Mouse (Mus musculus) forebrain, embryonic 11.5 days (tissue): ENCODE results near the gene Fbxo22. TPM values are rescaled to one million over a fixed set of nuclear protein-coding genes. Genes with fewer than 3 reads are reported as not detected.

Experiments used
- ATAC-seq: fragments of 200-750 bp; cut with Nextera tagmentation; replicated peaks from 2 replicates; pipeline ENCODE4 v1.8.0; 2017; ENCODE audit warnings: moderate TSS enrichment; ENCODE audit not compliant: low FRiP score
- DNase-seq: peaks from one replicate; pipeline ENCODE4 v3.0.0-alpha.2; 2017; ENCODE audit warnings: low spot score
- H3K27ac ChIP-seq: fragments of 300-500 bp; sonication (generic); 2 replicates; pipeline ENCODE4 v1.5.1; 2014; ENCODE audit warnings: low read depth, low read length
- H3K27me3 ChIP-seq: fragments of 300-500 bp; sonication (generic); 2 replicates; pipeline ENCODE4 v1.6.1; 2014; ENCODE audit warnings: mild to moderate bottlenecking, low read length, mixed read lengths; ENCODE audit not compliant: control insufficient read depth, insufficient read depth
- H3K36me3 ChIP-seq: fragments of 300-500 bp; sonication (generic); 2 replicates; pipeline ENCODE4 v1.6.1; 2014; ENCODE audit warnings: mild to moderate bottlenecking, low read length, moderate library complexity, mixed read lengths; ENCODE audit not compliant: control insufficient read depth, insufficient read depth
- H3K4me1 ChIP-seq: fragments of 300-500 bp; sonication (generic); replicated peaks from 2 replicates; pipeline ENCODE4 v1.6.1; 2014; ENCODE audit warnings: low read length, mixed read lengths; ENCODE audit not compliant: control insufficient read depth, insufficient read depth
- H3K4me2 ChIP-seq: fragments of 300-500 bp; sonication (generic); 2 replicates; pipeline ENCODE4 v1.6.1; 2014; ENCODE audit warnings: low read depth, mild to moderate bottlenecking, low read length, moderate library complexity, mixed read lengths; ENCODE audit not compliant: severe bottlenecking
- H3K4me3 ChIP-seq: fragments of 300-500 bp; sonication (generic); 2 replicates; pipeline ENCODE4 v1.5.1; 2014; ENCODE audit warnings: low read depth, low read length
- H3K9ac ChIP-seq: fragments of 300-500 bp; sonication (generic); 2 replicates; pipeline ENCODE4 v1.6.1; 2014; ENCODE audit warnings: low read length
- H3K9me3 ChIP-seq: fragments of 300-500 bp; sonication (generic); 2 replicates; pipeline ENCODE4 v1.6.1; 2016; ENCODE audit warnings: low read length, mixed read lengths; ENCODE audit not compliant: control insufficient read depth
- whole genome bisulfite sequencing: fragments of 180-500 bp; shearing (Covaris S2); extraction: QIAGEN DNeasy Blood & Tissue Kit; methylation state at CpG from one replicate; pipeline ENCODE4 v1.1.7; 2014; 5-methylcytosine and 5-hydroxymethylcytosine counted together
- polyA plus RNA-seq: library from polyadenylated mRNA; unstranded; fragments of >200 nt; fragmentation: Nextera tagmentation; extraction: Ambion mirVana; gene quantifications from 2 replicates; pipeline ENCODE4 v1.2.1, GENCODE M21; 2014

Gene Fbxo22
- 87.5 and 87.8 TPM in 2 replicates for polyA plus RNA-seq

- peak within 1 kb of the TSS; percentile 90 for H3K9ac ChIP-seq
- DNase-seq (peak; percentile 93), ATAC-seq (peak; percentile 100)
- H3K36me3 ChIP-seq: no peaks in the 10 kb centered on the region; the same call in 1 of the 2 replicates
- H3K27ac ChIP-seq: peak within 1 kb of the TSS; percentile 71
- peaks cover 8% of the 10 kb centered on the region; the same call in 1 of the 2 replicates for H3K4me1 ChIP-seq
- under 1% methylated on average over 65 of the region's 65 CpGs for WGBS
- H3K4me2 ChIP-seq: peak within 1 kb of the TSS; percentile 72
- no peaks in the 10 kb centered on the region for H3K9me3 ChIP-seq
- H3K4me3 ChIP-seq: peak within 1 kb of the TSS; percentile 77
- no peaks in the 10 kb centered on the region for H3K27me3 ChIP-seq
These were observed at the start of gene Fbxo22 for GRCm38 (mm10) chr9:55208790-55209481. Fbxo22 (plus strand) TSS chr9:55208925.

GRCm38 (mm10) chr9:55170655-55171412 is 37.9 kb upstream of the Fbxo22 start:
- Histone ChIP-seq H3K27me3 (no peaks in the 10 kb centered on the region), H3K4me1 (0 out of 2 replicates have a peak, but pooled peaks cover 2% of the 10 kb centered on the region), H3K9me3 (no peaks in the 10 kb centered on the region), H3K36me3 (no peaks in the 10 kb centered on the region; the same call in 1 of the 2 replicates), H3K4me3 (no peak overlapping the region), H3K9ac (no peak overlapping the region), H3K27ac (no peak overlapping the region), H3K4me2 (no peak overlapping the region)
- ATAC-seq (no peak), DNase-seq (no peak)
- WGBS: 91% methylated on average over 7 of the region's 7 CpGs

GRCm38 (mm10) chr9:55172195-55172685 is 36.5 kb upstream of the Fbxo22 start:
- no peak overlapping the region for H3K27ac ChIP-seq
- WGBS: 100% methylated on average over 1 of the region's 1 CpGs

GRCm38 (mm10) chr9:55174235-55174634 is 34.5 kb upstream of the Fbxo22 start:
- Histone ChIP-seq H3K36me3 (no peaks in the 10 kb centered on the region; the same call in 1 of the 2 replicates), H3K27me3 (no peaks in the 10 kb centered on the region), H3K9ac (no peak overlapping the region), H3K4me2 (no peak overlapping the region), H3K4me3 (no peak overlapping the region), H3K9me3 (no peaks in the 10 kb centered on the region), H3K27ac (no peak overlapping the region), H3K4me1 (0 out of 2 replicates have a peak, but pooled peaks cover 2% of the 10 kb centered on the region)
- WGBS: 47% methylated on average over 2 of the region's 2 CpGs
- ATAC-seq (no peak), DNase-seq (no peak)

More at GRCm38 (mm10) chr9:55172195-55172685, 36.5 kb upstream of the Fbxo22 start:
- H3K36me3 ChIP-seq: no peaks in the 10 kb centered on the region; the same call in 1 of the 2 replicates
- no peaks in the 10 kb centered on the region for H3K27me3 ChIP-seq
- no peak for DNase-seq
- no peak overlapping the region for H3K4me2 ChIP-seq
- no peaks in the 10 kb centered on the region for H3K9me3 ChIP-seq
- H3K4me3 ChIP-seq: no peak overlapping the region
- ATAC-seq: no peak
- no peak overlapping the region for H3K9ac ChIP-seq
- 0 out of 2 replicates have a peak, but pooled peaks cover 2% of the 10 kb centered on the region for H3K4me1 ChIP-seq

- ATAC-seq: no peak
- H3K27ac ChIP-seq: no peak overlapping the region
- DNase-seq: no peak
- H3K4me3 ChIP-seq: no peak overlapping the region
- no peaks in the 10 kb centered on the region for H3K4me1 ChIP-seq
- H3K36me3 ChIP-seq: no peaks in the 10 kb centered on the region; the same call in 1 of the 2 replicates
- no peak overlapping the region for H3K9ac ChIP-seq
- WGBS: 96% methylated on average over 3 of the region's 3 CpGs
- no peaks in the 10 kb centered on the region for H3K27me3 ChIP-seq
- H3K4me2 ChIP-seq: no peak overlapping the region
- no peaks in the 10 kb centered on the region for H3K9me3 ChIP-seq
These were observed 12.8 kb upstream of the Fbxo22 start for GRCm38 (mm10) chr9:55195876-55196275.

- Histone ChIP-seq H3K9ac (no peak overlapping the region), H3K27me3 (no peaks in the 10 kb centered on the region), H3K4me1 (no peaks in the 10 kb centered on the region), H3K27ac (no peak overlapping the region), H3K36me3 (no peaks in the 10 kb centered on the region), H3K4me2 (no peak overlapping the region), H3K4me3 (no peak overlapping the region), H3K9me3 (no peaks in the 10 kb centered on the region)
- ATAC-seq (no peak), DNase-seq (no peak)
- WGBS: 94% methylated on average over 1 of the region's 1 CpGs
These were observed 10.5 kb upstream of the Fbxo22 start for GRCm38 (mm10) chr9:55198260-55198659.

GRCm38 (mm10) chr9:55199348-55199747 is 9.4 kb upstream of the Fbxo22 start:
- WGBS: 84% methylated on average over 2 of the region's 2 CpGs
- Histone ChIP-seq H3K4me2 (no peak overlapping the region), H3K27me3 (no peaks in the 10 kb centered on the region), H3K36me3 (no peaks in the 10 kb centered on the region; the same call in 1 of the 2 replicates), H3K27ac (no peak overlapping the region), H3K4me1 (no peaks in the 10 kb centered on the region), H3K4me3 (no peak overlapping the region), H3K9ac (no peak overlapping the region), H3K9me3 (no peaks in the 10 kb centered on the region)
- DNase-seq (no peak), ATAC-seq (no peak)

- no peak for DNase-seq
- Histone ChIP-seq H3K27ac (peak overlapping the region; percentile 48), H3K4me3 (peak overlapping the region; percentile 77), H3K9ac (peak overlapping the region; percentile 90), H3K27me3 (no peaks in the 10 kb centered on the region), H3K4me1 (peaks cover 8% of the 10 kb centered on the region; the same call in 1 of the 2 replicates), H3K9me3 (no peaks in the 10 kb centered on the region), H3K4me2 (peak overlapping the region; percentile 72), H3K36me3 (no peaks in the 10 kb centered on the region; the same call in 1 of the 2 replicates)
- 0 out of 2 replicates have a peak, but pooled peaks have one; percentile 40 for ATAC-seq
- 3% methylated on average over 2 of the region's 2 CpGs for WGBS
These were observed 301 bp upstream of the Fbxo22 start for GRCm38 (mm10) chr9:55208458-55208789.
